ENCODE assay signal across 24 mouse cellular contexts in genomic region chr19:4103792-4104191, GRCm38 (mm10). TPM values are rescaled to one million over a fixed set of nuclear protein-coding genes. Genes with fewer than 3 reads are reported as not detected.
"Had no signal": no experiment of that assay in that cellular context is flagged by ENCODE, and none has a peak within 500 bp of the region (broad histone marks: within the 10 kb centered on the region; RNA-seq: fewer than 3 reads in every experiment).

No protein-coding gene starts in this region.

- H3K9me3 ChIP-seq: intestine, embryonic 15.5 days; kidney, embryonic 15.5 days; limb, embryonic 12.5 days; limb, embryonic 15.5 days; liver, embryonic 12.5 days; liver, embryonic 15.5 days; lung, embryonic 15.5 days; megakaryocyte, embryonic 14.5 days; midbrain, embryonic 10.5 days; midbrain, embryonic 13.5 days had no signal

- H3K36me3 ChIP-seq: limb, embryonic 15.5 days; lung, embryonic 15.5 days had no signal

- ATAC-seq: intestine, embryonic 15.5 days; liver, embryonic 12.5 days; midbrain, embryonic 13.5 days; midbrain, embryonic 16.5 days had no signal

- H3K27ac ChIP-seq: intestine, embryonic 15.5 days; kidney, embryonic 15.5 days; limb, embryonic 12.5 days; limb, embryonic 15.5 days; liver, embryonic 12.5 days; liver, embryonic 15.5 days; lung, embryonic 15.5 days; midbrain, embryonic 10.5 days; midbrain, embryonic 13.5 days; stomach, postnatal 0 days had no signal

- H3K4me3 ChIP-seq: intestine, embryonic 15.5 days; kidney, embryonic 15.5 days; limb, embryonic 12.5 days; limb, embryonic 15.5 days; liver, embryonic 12.5 days; liver, embryonic 15.5 days; lung, embryonic 15.5 days; megakaryocyte, embryonic 14.5 days; midbrain, embryonic 10.5 days; midbrain, embryonic 13.5 days had no signal

- DNase-seq: kidney, adult 11 months; kidney, adult 8-10 months; kidney, postnatal 10 days; kidney, postnatal 4 days; left cerebral cortex, postnatal 4 days; lung, adult 18-20 months; lung, postnatal 10 days; lung, postnatal 36 days had no signal

- H3K27me3 ChIP-seq: megakaryocyte, embryonic 14.5 days had no signal

- H3K9ac ChIP-seq: intestine, embryonic 15.5 days; kidney, embryonic 15.5 days; limb, embryonic 15.5 days; liver, embryonic 12.5 days; liver, embryonic 15.5 days; lung, embryonic 15.5 days; midbrain, embryonic 13.5 days had no signal

- H3K4me2 ChIP-seq: intestine, embryonic 15.5 days; kidney, embryonic 15.5 days; limb, embryonic 12.5 days; limb, embryonic 15.5 days; liver, embryonic 12.5 days; liver, embryonic 15.5 days; lung, embryonic 15.5 days; midbrain, embryonic 13.5 days had no signal

RNA-seq across cellular contexts. Expression of gene Cabp2, which starts 22.4 kb away (rescaled TPM):
- polyA plus RNA-seq: limb, embryonic 12.5 days; limb, embryonic 15.5 days; lung, embryonic 15.5 days; midbrain, embryonic 10.5 days; midbrain, embryonic 13.5 days; midbrain, embryonic 16.5 days; neural tube, embryonic 11.5 days; neural tube, embryonic 14.5 days; small intestine, adult 2 months; stomach, embryonic 14.5 days; stomach, postnatal 0 days had no signal

RNA-seq across cellular contexts. Expression of gene Gpr152, which starts 35.8 kb away (rescaled TPM):
- polyA plus RNA-seq: intestine, embryonic 15.5 days; kidney, embryonic 15.5 days; limb, embryonic 12.5 days; limb, embryonic 15.5 days; liver, embryonic 12.5 days; liver, embryonic 15.5 days; lung, embryonic 15.5 days; midbrain, embryonic 10.5 days; neural tube, embryonic 11.5 days; neural tube, embryonic 14.5 days; stomach, embryonic 14.5 days; stomach, postnatal 0 days had no signal
